Mouse (Mus musculus) thymus, adult 2 months (tissue): ENCODE results near the gene Cacna1s. TPM values are rescaled to one million over a fixed set of nuclear protein-coding genes. Genes with fewer than 3 reads are reported as not detected.

Experiments used
- DNase-seq: peaks from one replicate; pipeline ENCODE4 v3.0.0; 2021
- H3K27ac ChIP-seq: fragments of 200-500 bp; 2 replicates; pipeline ENCODE4 v1.5.1; 2012; ENCODE audit warnings: low read length, control low read depth; ENCODE audit not compliant: control insufficient read depth, insufficient read depth
- H3K27me3 ChIP-seq: fragments of 200-500 bp; 2 replicates; pipeline ENCODE4 v1.6.1; 2012; ENCODE audit warnings: mild to moderate bottlenecking, low read length, moderate library complexity, mixed read lengths; ENCODE audit not compliant: control insufficient read depth, insufficient read depth
- H3K36me3 ChIP-seq: fragments of 200-500 bp; 2 replicates; pipeline ENCODE4 v1.6.1; 2012; ENCODE audit warnings: mild to moderate bottlenecking, low read length, moderate library complexity; ENCODE audit not compliant: control insufficient read depth, insufficient read depth
- H3K4me1 ChIP-seq: fragments of 200-500 bp; replicated peaks from 2 replicates; pipeline ENCODE4 v1.6.1; 2012; ENCODE audit warnings: low read length; ENCODE audit not compliant: control insufficient read depth, insufficient read depth
- H3K4me3 ChIP-seq: fragments of 200-500 bp; 2 replicates; pipeline ENCODE4 v1.5.1; 2012; ENCODE audit warnings: mild to moderate bottlenecking, low read length, control low read depth, moderate library complexity; ENCODE audit not compliant: control insufficient read depth, insufficient read depth
- CTCF ChIP-seq: fragments of 200-500 bp; IDR thresholded peaks from 2 replicates; pipeline ENCODE4 v1.5.1; 2012; ENCODE audit warnings: mild to moderate bottlenecking, control low read depth, low read length, moderate library complexity, borderline replicate concordance; ENCODE audit not compliant: control insufficient read depth, poor library complexity, insufficient read depth; ENCODE audit errors: extremely low read depth
- POLR2A ChIP-seq: fragments of 200-500 bp; IDR thresholded peaks from 2 replicates; pipeline ENCODE4 v1.6.1; 2012; ENCODE audit warnings: mild to moderate bottlenecking, low read length, control low read depth, moderate library complexity; ENCODE audit not compliant: control insufficient read depth, poor library complexity, insufficient read depth; ENCODE audit errors: extremely low read depth
- WGBS: fragments of 180-500 bp; shearing (Covaris S2); methylation state at CpG from one replicate; pipeline ENCODE4 v1.1.7; 2018; 5-methylcytosine and 5-hydroxymethylcytosine counted together
- polyA plus RNA-seq: library from polyadenylated mRNA; depleted of rRNA; stranded (reverse); fragments of >200 nt; gene quantifications from 2 replicates; pipeline ENCODE4 v1.2.3, GENCODE M21; 2012

Cacna1s gene
- polyA plus RNA-seq, 1 experiment: 3.7 TPM

DNA sequence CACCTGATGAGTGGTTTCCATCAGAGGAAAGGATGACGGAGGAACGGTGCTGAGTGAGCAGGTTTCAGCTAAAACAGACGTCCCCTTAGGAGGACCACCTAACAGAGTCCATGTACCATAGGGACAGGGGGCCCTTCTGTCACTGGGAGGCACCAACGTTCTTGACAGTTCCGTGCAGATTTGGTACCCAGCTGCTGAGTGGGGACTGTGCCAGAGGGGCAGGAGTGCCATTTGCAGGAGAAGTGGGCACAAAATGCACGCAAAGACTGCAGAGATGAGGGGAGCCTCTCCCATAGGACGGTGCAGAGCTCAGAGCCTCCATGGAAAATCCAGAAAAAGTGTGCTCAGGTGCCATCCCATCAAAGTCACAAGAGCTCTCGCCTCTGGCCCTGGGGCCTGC, 69.5 kb downstream of the Cacna1s start:
- H3K27me3 ChIP-seq: no peaks in the 10 kb centered on the region; the same call in 1 of the 2 replicates
- no peak overlapping the region for H3K4me3 ChIP-seq
- TF ChIP-seq CTCF: no peak
- TF ChIP-seq POLR2A: no peak
- no peak overlapping the region for H3K27ac ChIP-seq
- H3K4me1 ChIP-seq: peaks cover 31% of the 10 kb centered on the region
- no peaks in the 10 kb centered on the region for H3K36me3 ChIP-seq
- DNase-seq: no peak
- WGBS: 96% methylated on average over 8 of the region's 8 CpGs

DNA sequence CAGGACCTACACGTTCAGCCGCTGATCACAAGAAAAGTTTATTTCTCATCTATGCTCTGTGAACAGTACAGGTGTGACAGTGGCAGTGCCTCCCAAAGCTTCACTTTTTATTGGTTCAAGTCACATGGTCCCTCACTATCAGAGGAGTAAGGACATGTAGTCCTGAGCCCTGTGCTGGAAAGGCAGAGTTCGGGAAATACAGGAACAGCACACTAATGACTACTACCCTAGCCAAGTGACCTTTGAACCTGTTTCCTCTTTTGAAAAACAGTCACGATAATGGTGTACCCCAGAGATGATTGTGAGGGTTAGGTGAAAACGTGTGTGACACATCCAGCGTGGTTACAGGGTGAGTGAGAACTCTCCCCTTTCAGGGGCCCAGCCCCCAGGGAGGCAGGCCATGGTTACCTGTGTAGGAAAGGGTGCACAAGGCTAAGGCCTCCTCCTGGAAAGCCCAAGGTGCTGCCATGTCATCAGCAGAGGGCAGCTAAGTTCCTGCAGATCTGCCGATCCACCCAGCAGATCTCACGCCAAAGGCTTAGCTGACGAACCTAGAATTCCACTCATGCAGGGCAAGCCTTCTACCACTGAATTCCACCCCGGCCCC, 73.7 kb downstream of the Cacna1s start:
- 77% methylated on average over 10 of the region's 10 CpGs for WGBS
- no peak for TF ChIP-seq POLR2A
- no peak for TF ChIP-seq CTCF
- Histone ChIP-seq H3K4me1 (peaks cover 36% of the 10 kb centered on the region), H3K36me3 (no peaks in the 10 kb centered on the region), H3K4me3 (no peak overlapping the region), H3K27ac (no peak overlapping the region), H3K27me3 (no peaks in the 10 kb centered on the region)
- no peak for DNase-seq

GRCm38 (mm10) chr1:136126895-136127294, 74.3 kb downstream of the Cacna1s start:
- no peak for TF ChIP-seq POLR2A
- Histone ChIP-seq H3K4me1 (peaks cover 36% of the 10 kb centered on the region), H3K27ac (no peak overlapping the region), H3K27me3 (no peaks in the 10 kb centered on the region), H3K4me3 (no peak overlapping the region), H3K36me3 (no peaks in the 10 kb centered on the region)
- DNase-seq: no peak
- 66% methylated on average over 10 of the region's 10 CpGs for WGBS

DNA sequence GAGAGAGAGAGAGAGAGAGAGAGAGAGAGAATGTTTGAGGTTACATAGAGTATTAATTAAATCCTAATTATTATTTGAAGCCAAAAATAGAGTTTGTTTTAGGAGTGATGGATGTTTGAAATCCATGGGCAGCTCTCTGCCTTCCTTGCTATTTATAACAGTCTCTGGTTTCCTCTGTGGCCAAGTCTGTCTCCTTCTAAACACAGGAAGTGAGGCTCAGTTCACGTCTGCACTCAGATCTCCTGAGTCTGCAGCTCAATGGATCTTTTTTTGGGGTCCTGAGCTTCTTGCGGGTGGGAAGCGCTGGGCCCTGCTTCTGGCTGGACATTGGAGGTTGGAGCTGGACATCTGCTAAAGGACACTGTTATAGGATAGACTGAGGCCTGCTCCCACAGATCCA, 75.3 kb downstream of the Cacna1s start:
- TF ChIP-seq POLR2A (no peak), CTCF (no peak)
- WGBS: 5% methylated on average over 3 of the region's 3 CpGs
- no peaks in the 10 kb centered on the region for H3K36me3 ChIP-seq
- peaks cover 33% of the 10 kb centered on the region for H3K4me1 ChIP-seq
- H3K27me3 ChIP-seq: no peaks in the 10 kb centered on the region
- DNase-seq: peak; percentile 38
- peak overlapping the region; percentile 67; the same call in 1 of the 2 replicates for H3K27ac ChIP-seq
- H3K4me3 ChIP-seq: no peak overlapping the region

DNA sequence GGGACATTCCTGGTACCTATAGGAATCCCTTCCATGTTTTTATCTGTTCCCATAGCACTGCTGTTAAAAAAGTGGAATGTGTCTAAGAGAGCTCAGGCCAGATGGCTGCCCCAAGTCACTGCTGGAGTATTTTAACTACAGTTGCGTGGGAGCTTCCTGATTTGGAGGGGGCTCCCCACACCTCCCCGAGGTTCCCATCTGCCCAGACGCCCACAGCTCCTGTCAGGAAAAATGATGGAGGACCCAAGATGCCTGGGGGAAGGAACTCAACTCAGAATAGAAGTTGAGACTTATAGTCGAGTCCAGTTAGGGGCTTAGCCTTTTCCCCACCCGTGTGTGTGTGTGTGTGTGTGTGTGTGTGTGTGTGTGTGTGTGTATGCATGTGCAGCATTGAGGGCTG, 75.9 kb downstream of the Cacna1s start:
- DNase-seq: no peak
- TF ChIP-seq CTCF (no peak), POLR2A (no peak)
- 46% methylated on average over 5 of the region's 5 CpGs for WGBS
- Histone ChIP-seq H3K27ac (no peak overlapping the region), H3K4me1 (peaks cover 32% of the 10 kb centered on the region), H3K27me3 (no peaks in the 10 kb centered on the region), H3K36me3 (no peaks in the 10 kb centered on the region), H3K4me3 (no peak overlapping the region)

DNA sequence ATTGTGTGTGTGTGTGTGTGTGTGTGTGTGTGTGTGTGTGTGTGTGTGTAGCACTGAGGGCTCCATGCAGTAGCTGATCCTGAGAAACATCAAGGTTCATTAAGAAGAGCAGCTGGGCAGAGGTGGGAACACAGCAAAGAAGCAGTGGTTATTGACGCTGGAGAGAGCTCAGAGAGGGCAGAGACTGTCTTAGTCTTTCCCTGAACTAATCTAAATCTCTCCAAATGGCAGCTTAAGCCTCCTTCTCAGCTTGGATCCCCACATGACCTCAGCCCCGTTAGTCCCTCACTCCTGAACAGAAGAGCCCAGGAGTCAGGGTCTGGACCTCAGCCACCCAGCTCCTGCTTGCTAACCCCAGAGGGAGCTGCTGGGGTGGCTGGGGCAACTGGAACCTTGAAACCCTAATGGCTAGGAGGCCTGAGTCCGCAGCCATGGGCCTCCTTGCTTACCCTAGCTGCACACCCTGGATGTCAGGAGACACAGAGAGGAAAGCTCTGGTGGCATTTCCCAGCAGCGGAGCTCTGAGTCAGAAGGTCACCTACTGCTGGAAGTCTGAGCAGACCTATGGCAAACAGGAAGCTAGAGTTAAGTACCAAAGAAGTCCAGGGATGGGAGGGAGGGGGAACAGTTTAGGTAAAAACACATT, 76.5 kb downstream of the Cacna1s start:
- Histone ChIP-seq H3K4me3 (no peak overlapping the region), H3K27ac (no peak overlapping the region), H3K4me1 (peaks cover 38% of the 10 kb centered on the region), H3K36me3 (no peaks in the 10 kb centered on the region), H3K27me3 (no peaks in the 10 kb centered on the region)
- no peak for DNase-seq
- 79% methylated on average over 4 of the region's 4 CpGs for WGBS
- TF ChIP-seq POLR2A (no peak), CTCF (no peak)
